Mouse (Mus musculus) layer of hippocampus, postnatal 10 days (tissue): Measurements from ENCODE around the gene Slc25a4. TPM values are rescaled to one million over a fixed set of nuclear protein-coding genes. Genes with fewer than 3 reads are reported as not detected.
"Not testable (repeated sequence)": the region's sequence is repeated elsewhere in the genome, so short reads cannot be mapped to it uniquely, and the experiment has no call there.

ENCODE experiments used
- DNase-seq, 2 experiments: peaks; one replicate each; pipeline ENCODE4 v3.0.0; 2021; ENCODE audit warnings: low spot score in 2 of 2
- long read RNA-seq: library from polyadenylated mRNA; stranded (forward); transcript quantifications from one replicate; pipeline ENCODE4 v2.0.0, GENCODE M21; 2023
- total RNA-seq, 2 experiments: library from RNA; stranded (reverse); gene quantifications; 2 replicates each; pipeline ENCODE4 v1.2.3; 2021

Slc25a4 gene
- total RNA-seq: 100 to 1,000 TPM; 692 to 703 TPM
- long read RNA-seq, transcript Slc25a4-201 (4 exons, 1,925 nt): major isoform, 2,828 of 3,622 reads
- long read RNA-seq, partial matches to known transcripts: 781 of 3,622 reads
- long read RNA-seq, other reads (novel, unspliced or antisense): 11 of 3,622 reads

- peak; percentile 98 to 99 for DNase-seq
Measured at GRCm38 (mm10) chr8:46210404-46211315, at the start of gene Slc25a4. TSS of gene Slc25a4 (minus strand) at chr8:46211284.

- DNase-seq: no peak
Measured at GRCm38 (mm10) chr8:46257921-46258682, 47.0 kb upstream of the Slc25a4 start.

- DNase-seq: no peak
Measured at GRCm38 (mm10) chr8:46252456-46252855, 41.4 kb upstream of the Slc25a4 start.

- DNase-seq: no peak
Measured at GRCm38 (mm10) chr8:46251561-46251960, 40.5 kb upstream of the Slc25a4 start.

- no peak for DNase-seq
Measured at GRCm38 (mm10) chr8:46246346-46246745, 35.3 kb upstream of the Slc25a4 start.

GRCm38 (mm10) chr8:46242946-46243345 is 31.9 kb upstream of the Slc25a4 start:
- no peak for DNase-seq

- peak; percentile 81 to 83 for DNase-seq
Measured at GRCm38 (mm10) chr8:46241568-46242374, 30.7 kb upstream of the Slc25a4 start.

- no peak for DNase-seq
Measured at GRCm38 (mm10) chr8:46236441-46237223, 25.5 kb upstream of the Slc25a4 start.

GRCm38 (mm10) chr8:46234736-46235135 is 23.7 kb upstream of the Slc25a4 start:
- no peak for DNase-seq

GRCm38 (mm10) chr8:46232798-46233197 is 21.7 kb upstream of the Slc25a4 start:
- DNase-seq: peak in 1 of 2 experiments; percentile 13

- not testable (repeated sequence) for DNase-seq
Measured at GRCm38 (mm10) chr8:46231968-46232367, 20.9 kb upstream of the Slc25a4 start.

- DNase-seq: no peak
Measured at GRCm38 (mm10) chr8:46226622-46227021, 15.5 kb upstream of the Slc25a4 start.

- DNase-seq: no peak
Measured at GRCm38 (mm10) chr8:46225501-46225900, 14.4 kb upstream of the Slc25a4 start.

- DNase-seq: no peak
Measured at GRCm38 (mm10) chr8:46220566-46220965, 9.5 kb upstream of the Slc25a4 start.

GRCm38 (mm10) chr8:46216838-46217237 is 5.8 kb upstream of the Slc25a4 start:
- DNase-seq: peak; percentile 57 to 66

GRCm38 (mm10) chr8:46213971-46214480 is 2.9 kb upstream of the Slc25a4 start:
- no peak for DNase-seq

GRCm38 (mm10) chr8:46212194-46212593 is 1.1 kb upstream of the Slc25a4 start:
- DNase-seq: no peak

- peak in 1 of 2 experiments; percentile 37 for DNase-seq
Measured at GRCm38 (mm10) chr8:46211611-46212071, 557 bp upstream of the Slc25a4 start.

- DNase-seq: peak in 1 of 2 experiments; percentile 39
Measured at GRCm38 (mm10) chr8:46209057-46209456, 2.0 kb downstream of the Slc25a4 start.

GRCm38 (mm10) chr8:46208354-46208753 is 2.7 kb downstream of the Slc25a4 start:
- peak; percentile 62 to 65 for DNase-seq
